Mouse (Mus musculus) forebrain, embryonic 15.5 days (tissue): ENCODE measurements at regions not wholly inside any gene's neighbourhood (a gene's known extent, or its start where the extent isn't known, plus 50 kb on each side); places are given as distances from the start of the nearest gene placed in this dataset.
"Not testable (repeated sequence)": the region's sequence is repeated elsewhere in the genome, so short reads cannot be mapped to it uniquely, and the experiment has no call there.

Experiments
- ATAC-seq: fragments of 200-750 bp; cut with Nextera tagmentation; replicated peaks from 2 replicates; pipeline ENCODE4 v1.8.0; 2017; ENCODE audit warnings: mild to moderate bottlenecking, moderate TSS enrichment, moderate library complexity
- H3K27ac ChIP-seq: fragments of 300-500 bp; sonication (generic); replicated peaks from 2 replicates; pipeline ENCODE4 v1.5.1; 2015; ENCODE audit warnings: mild to moderate bottlenecking, inconsistent platforms
- H3K27me3 ChIP-seq: fragments of 300-500 bp; sonication (generic); 2 replicates; pipeline ENCODE4 v1.6.1; 2015; ENCODE audit warnings: inconsistent platforms
- H3K36me3 ChIP-seq: fragments of 300-500 bp; sonication (generic); 2 replicates; pipeline ENCODE4 v1.6.1; 2015; ENCODE audit warnings: mild to moderate bottlenecking, inconsistent platforms
- H3K4me1 ChIP-seq: fragments of 300-500 bp; sonication (generic); 2 replicates; pipeline ENCODE4 v1.6.1; 2015; ENCODE audit warnings: inconsistent platforms
- H3K4me2 ChIP-seq: fragments of 300-500 bp; sonication (generic); replicated peaks from 2 replicates; pipeline ENCODE4 v1.6.1; 2015; ENCODE audit warnings: mild to moderate bottlenecking, inconsistent platforms
- H3K4me3 ChIP-seq: fragments of 300-500 bp; sonication (generic); 2 replicates; pipeline ENCODE4 v1.5.1; 2015; ENCODE audit warnings: mild to moderate bottlenecking, inconsistent platforms
- H3K9ac ChIP-seq: fragments of 300-500 bp; sonication (generic); replicated peaks from 2 replicates; pipeline ENCODE4 v1.6.1; 2015; ENCODE audit warnings: mild to moderate bottlenecking, inconsistent platforms
- H3K9me3 ChIP-seq: fragments of 300-500 bp; sonication (generic); 2 replicates; pipeline ENCODE4 v1.6.1; 2016; ENCODE audit warnings: inconsistent platforms
- WGBS: fragments of 180-500 bp; shearing (Covaris S2); methylation state at CpG from one replicate; pipeline ENCODE4 v1.1.7; 2015; ENCODE audit warnings: mixed read lengths; 5-methylcytosine and 5-hydroxymethylcytosine counted together

- H3K4me1 ChIP-seq, result no peaks in the 10 kb centered on the region
- no peak overlapping the region for H3K27ac ChIP-seq
- no peak overlapping the region for H3K4me3 ChIP-seq
- H3K4me2 ChIP-seq, result no peak overlapping the region
- H3K9me3 ChIP-seq, result no peaks in the 10 kb centered on the region
- H3K9ac ChIP-seq, result no peak overlapping the region
- ATAC-seq, result no peak
- no peaks in the 10 kb centered on the region for H3K27me3 ChIP-seq
- no peaks in the 10 kb centered on the region for H3K36me3 ChIP-seq
- WGBS, result 86% methylated on average over 3 of the region's 3 CpGs
Measured at GRCm38 (mm10) chr17:55186361-55186760, 258.8 kb upstream of the St6gal2 start.

DNA sequence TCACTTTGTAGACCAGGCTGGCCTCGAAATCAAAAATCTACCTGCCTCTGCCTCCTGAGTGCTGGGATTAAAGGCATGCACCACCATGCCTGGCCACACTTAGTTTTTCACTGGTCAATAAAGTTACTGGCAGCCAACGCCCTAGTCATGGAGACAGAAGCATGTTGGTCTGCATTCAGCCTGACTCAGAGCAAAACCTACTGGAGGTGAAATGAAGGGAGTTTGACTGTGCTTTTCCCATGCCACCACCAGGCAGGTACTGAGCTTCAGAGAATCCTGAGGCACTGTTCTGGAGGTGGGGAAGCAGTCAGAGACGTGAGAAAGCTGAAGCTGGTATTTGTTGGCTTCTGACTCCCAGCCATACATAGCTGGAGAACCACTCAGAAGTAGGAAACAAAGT is 258.4 kb upstream of the St6gal2 start:
- Histone ChIP-seq H3K27ac (no peak overlapping the region), H3K36me3 (no peaks in the 10 kb centered on the region), H3K27me3 (no peaks in the 10 kb centered on the region), H3K4me3 (no peak overlapping the region), H3K9me3 (no peaks in the 10 kb centered on the region), H3K9ac (no peak overlapping the region), H3K4me2 (no peak overlapping the region), H3K4me1 (no peaks in the 10 kb centered on the region)
- ATAC-seq, result no peak
- 74% methylated on average over 3 of the region's 3 CpGs for WGBS

DNA sequence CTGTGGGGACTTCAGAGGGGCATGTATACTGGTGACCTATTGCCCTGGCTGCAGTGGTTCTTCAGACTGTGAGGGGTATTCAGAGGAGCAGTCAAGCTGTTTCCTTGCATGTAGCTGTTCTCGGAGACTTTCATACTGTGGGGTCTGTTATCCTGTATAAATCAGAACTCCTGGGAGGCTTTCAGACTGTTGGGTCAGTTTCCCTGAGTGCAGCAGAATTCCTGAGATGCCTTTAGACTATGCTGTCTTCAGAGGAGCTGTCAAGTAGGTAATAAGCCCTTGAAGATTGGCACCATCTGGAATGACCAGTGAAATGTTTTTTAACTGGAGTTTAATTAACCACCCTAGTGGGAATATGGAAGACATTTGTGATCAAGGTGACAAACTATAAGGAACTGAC is 238.6 kb upstream of the St6gal2 start:
- no peak for ATAC-seq
- Histone ChIP-seq H3K27me3 (no peaks in the 10 kb centered on the region), H3K4me3 (no peak overlapping the region), H3K9ac (no peak overlapping the region), H3K4me2 (no peak overlapping the region), H3K36me3 (no peaks in the 10 kb centered on the region), H3K4me1 (no peaks in the 10 kb centered on the region), H3K9me3 (no peaks in the 10 kb centered on the region), H3K27ac (no peak overlapping the region)
- WGBS, result 87% methylated on average over 1 of the region's 1 CpGs

GRCm38 (mm10) chr17:55218176-55219099 is 226.7 kb upstream of the St6gal2 start:
- H3K4me2 ChIP-seq, H3K9ac ChIP-seq, H3K4me1 ChIP-seq, H3K27ac ChIP-seq, H3K36me3 ChIP-seq, H3K9me3 ChIP-seq, H3K27me3 ChIP-seq, H3K4me3 ChIP-seq, ATAC-seq: not testable (repeated sequence)
- 82% methylated on average over 8 of the region's 8 CpGs for WGBS

DNA sequence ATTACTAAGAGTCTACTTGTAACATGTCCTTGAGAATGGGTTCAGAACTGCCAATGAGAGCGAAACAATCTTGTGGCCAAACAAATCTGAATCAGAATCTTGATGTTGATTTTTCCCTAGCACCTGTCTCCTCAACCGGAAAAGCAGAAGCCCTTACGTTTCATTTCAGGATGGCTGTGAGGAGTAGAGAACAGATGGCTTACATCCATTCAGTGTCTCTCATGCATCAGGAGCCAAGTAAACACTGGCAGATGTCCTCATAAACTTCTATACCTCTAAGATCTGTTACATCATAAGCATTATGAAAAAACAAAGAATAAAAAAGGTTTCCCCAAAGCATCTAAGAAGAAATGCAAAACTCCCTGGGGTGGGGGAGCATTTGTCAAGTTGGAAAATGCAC is 221.1 kb upstream of the St6gal2 start:
- Histone ChIP-seq H3K9ac (no peak overlapping the region), H3K27ac (no peak overlapping the region), H3K9me3 (no peaks in the 10 kb centered on the region), H3K4me3 (no peak overlapping the region), H3K27me3 (no peaks in the 10 kb centered on the region), H3K36me3 (no peaks in the 10 kb centered on the region), H3K4me1 (no peaks in the 10 kb centered on the region), H3K4me2 (no peak overlapping the region)
- WGBS, result 72% methylated on average over 3 of the region's 3 CpGs
- ATAC-seq, result no peak

DNA sequence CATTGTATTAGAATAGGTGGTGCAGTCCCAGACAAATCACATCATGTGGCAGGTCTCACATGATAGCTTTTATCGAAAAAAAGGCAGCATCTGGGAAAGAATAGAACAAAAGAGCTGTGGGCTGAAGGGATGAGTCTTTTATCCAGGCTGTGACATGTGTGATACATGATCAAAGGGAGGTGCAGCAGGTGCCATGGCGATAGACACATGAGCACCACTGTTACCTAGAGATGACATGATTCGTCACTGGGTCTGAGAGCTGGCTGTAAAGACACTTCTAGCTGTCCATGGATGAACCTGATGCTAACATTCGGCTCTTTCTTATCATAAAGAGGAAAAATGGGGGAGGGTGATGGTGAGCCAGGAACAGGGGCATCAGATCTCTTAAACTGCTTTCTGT is 210.9 kb upstream of the St6gal2 start:
- no peak; the same call in 1 of the 2 replicates for ATAC-seq
- no peak overlapping the region for H3K9ac ChIP-seq
- no peaks in the 10 kb centered on the region for H3K27me3 ChIP-seq
- H3K4me1 ChIP-seq, result no peaks in the 10 kb centered on the region
- H3K9me3 ChIP-seq, result no peaks in the 10 kb centered on the region
- WGBS, result 72% methylated on average over 4 of the region's 4 CpGs
- no peak overlapping the region for H3K27ac ChIP-seq
- H3K4me2 ChIP-seq, result no peak overlapping the region
- H3K4me3 ChIP-seq, result no peak overlapping the region
- no peaks in the 10 kb centered on the region for H3K36me3 ChIP-seq

DNA sequence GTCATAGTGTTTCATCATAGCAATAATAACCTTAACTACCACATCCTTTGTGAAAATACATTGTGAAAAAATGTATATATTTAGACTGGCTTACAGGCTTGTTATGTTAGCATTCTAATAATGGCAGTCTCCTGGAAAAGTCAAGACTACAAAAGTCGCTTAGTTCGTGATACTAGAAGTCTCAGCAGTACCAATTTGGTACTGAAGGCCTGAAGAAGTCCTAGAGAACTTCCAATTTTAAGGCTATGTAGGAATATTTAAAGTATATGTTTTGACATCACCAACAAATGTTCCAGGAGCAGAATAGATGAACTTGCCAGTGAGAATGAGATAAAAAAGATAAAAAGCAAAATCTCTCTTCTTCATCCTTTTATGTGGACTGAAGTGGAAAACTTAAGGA is 182.5 kb upstream of the St6gal2 start:
- no peak for ATAC-seq
- H3K27ac ChIP-seq, result no peak overlapping the region
- WGBS, result over 99% methylated on average over 2 of the region's 2 CpGs

GRCm38 (mm10) chr17:55276541-55276940 is 168.6 kb upstream of the St6gal2 start:
- H3K27me3 ChIP-seq, result no peaks in the 10 kb centered on the region
- H3K27ac ChIP-seq, result no peak overlapping the region
- no peaks in the 10 kb centered on the region for H3K9me3 ChIP-seq
- WGBS, result 79% methylated on average over 1 of the region's 1 CpGs
- H3K4me1 ChIP-seq, result no peaks in the 10 kb centered on the region
- no peak overlapping the region for H3K4me3 ChIP-seq
- H3K36me3 ChIP-seq, result no peaks in the 10 kb centered on the region
- H3K9ac ChIP-seq, result no peak overlapping the region
- no peak for ATAC-seq
- no peak overlapping the region for H3K4me2 ChIP-seq

More for the DNA sequence above, 182.5 kb upstream of the St6gal2 start:
- no peak overlapping the region for H3K9ac ChIP-seq
- no peak overlapping the region for H3K4me2 ChIP-seq
- H3K4me1 ChIP-seq, result no peaks in the 10 kb centered on the region
- no peaks in the 10 kb centered on the region for H3K36me3 ChIP-seq
- H3K27me3 ChIP-seq, result no peaks in the 10 kb centered on the region
- H3K4me3 ChIP-seq, result no peak overlapping the region
- H3K9me3 ChIP-seq, result no peaks in the 10 kb centered on the region

DNA sequence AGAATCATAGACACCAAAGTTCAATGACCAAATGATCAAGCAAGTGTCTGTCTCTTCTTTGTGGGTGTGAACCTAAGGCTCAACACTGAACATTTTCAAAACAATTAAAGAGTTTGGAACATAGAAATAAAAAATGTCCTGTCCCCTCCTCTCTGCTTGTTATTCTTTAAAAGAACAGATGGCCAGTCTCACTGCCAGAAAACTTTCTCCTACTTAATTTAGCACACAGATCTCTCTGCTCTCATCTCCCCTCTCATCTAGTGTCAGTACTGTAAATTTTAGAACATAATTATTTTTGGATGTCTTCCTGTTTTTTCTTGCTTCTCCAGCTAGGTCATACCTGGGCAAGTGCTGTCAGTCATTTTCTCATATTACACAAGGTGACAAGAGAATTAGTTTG is 163.9 kb upstream of the St6gal2 start:
- no peak for ATAC-seq
- H3K9ac ChIP-seq, result no peak overlapping the region
- no peaks in the 10 kb centered on the region for H3K9me3 ChIP-seq
- H3K4me2 ChIP-seq, result no peak overlapping the region
- no peak overlapping the region for H3K4me3 ChIP-seq
- H3K27me3 ChIP-seq, result no peaks in the 10 kb centered on the region
- H3K27ac ChIP-seq, result no peak overlapping the region
- no peaks in the 10 kb centered on the region for H3K4me1 ChIP-seq
- H3K36me3 ChIP-seq, result no peaks in the 10 kb centered on the region

DNA sequence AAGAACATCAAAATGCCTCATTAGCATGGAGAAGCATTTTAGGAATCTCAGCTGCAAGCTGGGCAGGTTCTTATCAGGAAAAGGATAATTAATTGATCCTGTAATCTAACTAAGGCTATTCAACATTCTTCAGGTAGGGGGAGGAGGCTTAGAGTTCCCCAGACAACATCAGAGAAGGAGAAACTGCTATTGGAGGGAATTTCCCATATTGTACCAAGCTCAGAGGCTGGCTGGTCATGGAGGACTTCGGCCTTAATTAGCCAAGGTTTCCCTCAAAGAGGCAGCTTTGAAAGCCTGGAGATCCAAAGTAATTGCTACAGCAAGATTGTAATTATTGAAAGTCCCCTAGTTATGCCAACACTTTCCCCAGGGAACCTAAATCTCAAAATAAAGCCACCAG is 156.6 kb upstream of the St6gal2 start:
- ATAC-seq, result no peak
- WGBS, result 19% methylated on average over 1 of the region's 1 CpGs
- no peak overlapping the region for H3K4me2 ChIP-seq
- H3K27me3 ChIP-seq, result no peaks in the 10 kb centered on the region
- no peaks in the 10 kb centered on the region for H3K36me3 ChIP-seq
- H3K9me3 ChIP-seq, result no peaks in the 10 kb centered on the region
- H3K27ac ChIP-seq, result no peak overlapping the region
- no peak overlapping the region for H3K4me3 ChIP-seq
- H3K9ac ChIP-seq, result no peak overlapping the region
- H3K4me1 ChIP-seq, result no peaks in the 10 kb centered on the region

DNA sequence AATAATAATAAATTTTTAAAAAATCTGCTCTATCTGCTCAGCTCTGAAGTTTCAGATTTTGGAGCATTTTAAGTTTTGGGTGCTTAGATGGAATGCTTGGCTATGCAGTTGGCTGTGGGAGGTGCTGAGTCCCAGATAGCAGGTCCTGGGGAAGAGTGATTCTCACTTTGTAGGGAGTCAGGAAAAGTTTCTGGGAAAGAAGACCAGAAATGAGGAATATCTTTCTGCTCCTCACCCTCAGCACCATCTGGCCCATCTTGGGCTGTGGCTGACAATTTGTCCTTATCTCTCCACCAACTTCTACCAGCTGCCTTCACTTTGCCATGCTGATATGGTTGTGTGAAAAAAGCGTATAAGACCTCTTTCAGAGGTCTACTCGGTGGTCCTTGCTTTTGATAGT is 152.5 kb upstream of the St6gal2 start:
- 98% methylated on average over 2 of the region's 2 CpGs for WGBS
- Histone ChIP-seq H3K36me3 (no peaks in the 10 kb centered on the region), H3K4me2 (no peak overlapping the region), H3K9me3 (no peaks in the 10 kb centered on the region), H3K4me3 (no peak overlapping the region), H3K27me3 (no peaks in the 10 kb centered on the region), H3K9ac (no peak overlapping the region), H3K27ac (no peak overlapping the region), H3K4me1 (no peaks in the 10 kb centered on the region)
- no peak for ATAC-seq

GRCm38 (mm10) chr17:55296701-55297100 is 148.5 kb upstream of the St6gal2 start:
- Histone ChIP-seq H3K4me1 (no peaks in the 10 kb centered on the region), H3K36me3 (no peaks in the 10 kb centered on the region), H3K4me3 (no peak overlapping the region), H3K27me3 (no peaks in the 10 kb centered on the region), H3K4me2 (no peak overlapping the region), H3K9me3 (no peaks in the 10 kb centered on the region), H3K27ac (no peak overlapping the region), H3K9ac (no peak overlapping the region)
- no peak for ATAC-seq
- WGBS, result 78% methylated on average over 2 of the region's 2 CpGs

- H3K4me3 ChIP-seq, result no peak overlapping the region
- H3K4me1 ChIP-seq, result no peaks in the 10 kb centered on the region
- H3K36me3 ChIP-seq, result no peaks in the 10 kb centered on the region
- WGBS, result 85% methylated on average over 1 of the region's 1 CpGs
- H3K9ac ChIP-seq, result no peak overlapping the region
- no peak for ATAC-seq
- H3K27me3 ChIP-seq, result no peaks in the 10 kb centered on the region
- no peaks in the 10 kb centered on the region for H3K9me3 ChIP-seq
- H3K27ac ChIP-seq, result no peak overlapping the region
- no peak overlapping the region for H3K4me2 ChIP-seq
Measured at GRCm38 (mm10) chr17:55298852-55299251, 146.3 kb upstream of the St6gal2 start.
